Mouse (Mus musculus): Measurements from ENCODE around the gene Sprr2d. TPM values are rescaled to one million over a fixed set of nuclear protein-coding genes. Genes with fewer than 3 reads are reported as not detected.

The Sprr2d gene
- polyA plus RNA-seq, 1 experiment from 2014 or later: not detected

GRCm38 (mm10) chr3:92385385-92385784, 46.4 kb downstream of the Sprr2d start, which contains the start of gene Sprr2h:
Gene Sprr2h (plus strand): TSS chr3:92385685.
- WGBS: 77% methylated on average over 1 of the region's 1 CpGs
- ATAC-seq (ENCODE audit: low FRiP score): no peak

More at GRCm38 (mm10) chr3:92385385-92385784, 46.4 kb downstream of the Sprr2d start, which contains the start of gene Sprr2h:
- Histone ChIP-seq H3K9me3 (ENCODE audit: control insufficient read depth, low read length) (no peaks in the 10 kb centered on the region), H3K27ac (ENCODE audit: low read depth, low read length) (no peak within 1 kb of the TSS), H3K27me3 (ENCODE audit: control insufficient read depth, insufficient read depth, low read length) (no peaks in the 10 kb centered on the region), H3K9ac (ENCODE audit: low read length) (no peak within 1 kb of the TSS), H3K4me2 (no peak within 1 kb of the TSS), H3K4me3 (ENCODE audit: low read depth, low read length) (no peak within 1 kb of the TSS), H3K36me3 (ENCODE audit: control insufficient read depth, insufficient read depth, low read length) (no peaks in the 10 kb centered on the region), H3K4me1 (ENCODE audit: control insufficient read depth, insufficient read depth, low read length) (no peaks in the 10 kb centered on the region)
- DNase-seq (ENCODE audit: low spot score, missing footprints): no peak

Other genes starting within 250 kb of the Sprr2d start
- gene Prr9, start 215.2 kb upstream of the Sprr2d start, polyA plus RNA-seq (2014; fragmentation: Nextera tagmentation; extraction: Ambion mirVana): not detected in 2 replicates
- gene Lelp1, start 196.4 kb upstream of the Sprr2d start, polyA plus RNA-seq (2014; fragmentation: Nextera tagmentation; extraction: Ambion mirVana): not detected in 2 replicates
- gene Sprr2a1, start 123.3 kb upstream of the Sprr2d start, polyA plus RNA-seq (2014; fragmentation: Nextera tagmentation; extraction: Ambion mirVana): not detected in 2 replicates
- not detected in 2 replicates for gene Sprr2a2, start 123.2 kb upstream of the Sprr2d start, polyA plus RNA-seq (2014; fragmentation: Nextera tagmentation; extraction: Ambion mirVana)
- gene Sprr2a3, start 53.7 kb upstream of the Sprr2d start, polyA plus RNA-seq (2014; fragmentation: Nextera tagmentation; extraction: Ambion mirVana): not detected in 2 replicates
- gene Sprr2b, start 22.5 kb upstream of the Sprr2d start, polyA plus RNA-seq (2014; fragmentation: Nextera tagmentation; extraction: Ambion mirVana): not detected in 2 replicates
- not detected in 2 replicates for gene Sprr2e, start 13.0 kb downstream of the Sprr2d start, polyA plus RNA-seq (2014; fragmentation: Nextera tagmentation; extraction: Ambion mirVana)
- not detected in 2 replicates for gene Sprr2f, start 26.0 kb downstream of the Sprr2d start, polyA plus RNA-seq (2014; fragmentation: Nextera tagmentation; extraction: Ambion mirVana)
- gene Sprr2h, start 46.5 kb downstream of the Sprr2d start, polyA plus RNA-seq (2014; fragmentation: Nextera tagmentation; extraction: Ambion mirVana): not detected in 2 replicates
- not detected in 2 replicates for gene Sprr2i, start 68.9 kb downstream of the Sprr2d start, polyA plus RNA-seq (2014; fragmentation: Nextera tagmentation; extraction: Ambion mirVana)
- not detected in 2 replicates for gene Sprr2j-ps, start 78.9 kb downstream of the Sprr2d start, polyA plus RNA-seq (2014; fragmentation: Nextera tagmentation; extraction: Ambion mirVana)
- gene Gm9774, start 90.3 kb downstream of the Sprr2d start, polyA plus RNA-seq (2014; fragmentation: Nextera tagmentation; extraction: Ambion mirVana): 6.5 and 6.8 TPM in 2 replicates
- gene Sprr2k, start 93.4 kb downstream of the Sprr2d start, polyA plus RNA-seq (2014; fragmentation: Nextera tagmentation; extraction: Ambion mirVana): not detected in 2 replicates
- gene Sprr1b, start 99.6 kb downstream of the Sprr2d start, polyA plus RNA-seq (2014; fragmentation: Nextera tagmentation; extraction: Ambion mirVana): not detected in 2 replicates
- gene Sprr3, start 119.6 kb downstream of the Sprr2d start, polyA plus RNA-seq (2014; fragmentation: Nextera tagmentation; extraction: Ambion mirVana): not detected in 2 replicates
- gene Sprr1a, start 146.8 kb downstream of the Sprr2d start, polyA plus RNA-seq (2014; fragmentation: Nextera tagmentation; extraction: Ambion mirVana): not detected in 2 replicates
- not detected in 2 replicates for gene Sprr4, start 161.4 kb downstream of the Sprr2d start, polyA plus RNA-seq (2014; fragmentation: Nextera tagmentation; extraction: Ambion mirVana)
- not detected in 2 replicates for gene 2310046K23Rik, start 195.4 kb downstream of the Sprr2d start, polyA plus RNA-seq (2014; fragmentation: Nextera tagmentation; extraction: Ambion mirVana)
- gene Ivl, start 234.6 kb downstream of the Sprr2d start, polyA plus RNA-seq (2014; fragmentation: Nextera tagmentation; extraction: Ambion mirVana): not detected in 2 replicates
- gene Smcp, start 249.9 kb downstream of the Sprr2d start, polyA plus RNA-seq (2014; fragmentation: Nextera tagmentation; extraction: Ambion mirVana): not detected in 2 replicates

Measured in midbrain, embryonic 11.5 days (tissue).